Mouse (Mus musculus): Measurements from ENCODE around the gene Tubal3. TPM values are rescaled to one million over a fixed set of nuclear protein-coding genes. Genes with fewer than 3 reads are reported as not detected.
A peak's percentile ranks its signal among the peaks of the same experiment; 100 is the strongest.

Gene Tubal3
- not detected in 2 replicates for polyA plus RNA-seq (2016; fragmentation: Nextera tagmentation; extraction: Ambion mirVana)

DNA sequence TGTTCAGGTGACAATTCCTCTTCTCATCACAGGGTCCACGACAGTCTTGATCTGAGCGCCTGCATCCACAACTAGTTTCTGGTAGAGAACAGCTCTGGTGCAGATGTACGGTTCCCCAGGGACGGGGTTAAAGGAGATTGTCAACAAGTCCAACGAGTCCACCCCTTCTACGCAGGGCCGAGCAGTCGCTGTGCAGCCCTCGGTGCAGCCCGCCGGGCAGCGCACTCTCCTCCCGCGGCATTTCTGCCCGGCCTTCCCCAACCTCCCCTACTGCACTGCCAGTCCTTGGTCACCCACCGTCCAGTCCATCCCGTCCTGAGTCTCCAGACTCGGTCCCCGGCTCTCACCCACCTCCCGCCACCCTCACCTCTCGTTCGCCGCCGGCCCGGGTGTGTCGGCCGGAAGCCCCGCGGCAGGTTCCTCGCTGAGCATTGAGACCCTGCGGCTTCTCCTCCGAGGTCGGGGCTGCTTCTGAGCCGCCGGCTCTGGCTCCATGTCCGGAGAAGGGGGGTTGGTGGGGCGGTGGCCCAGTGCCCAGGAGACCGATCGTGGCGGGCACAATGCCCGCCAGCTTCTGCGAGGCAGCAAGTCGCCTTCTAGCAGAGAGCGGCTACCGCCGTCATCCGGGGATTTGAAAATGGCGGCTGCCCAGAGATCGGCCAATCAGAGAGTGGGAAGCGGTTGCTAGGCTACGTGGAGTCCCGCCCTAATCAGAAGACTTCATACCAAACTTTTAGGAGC lies at the start of gene Tubal3, which contains the start of gene Net1:
TSS of gene Tubal3 (plus strand) at position 704 of the 741 bp plus-strand sequence.
TSS of gene Net1 (minus strand) at position 650 of the 741 bp plus-strand sequence.
- ATAC-seq = peak; percentile 95

GRCm38 (mm10) chr13:3869901-3870300 lies 48.2 kb upstream of the Tubal3 start:
- Histone ChIP-seq H3K36me3 (no peaks in the 10 kb centered on the region), H3K9me3 (replicated peaks) (no peaks in the 10 kb centered on the region), H3K27me3 (replicated peaks) (no peaks in the 10 kb centered on the region), H3K4me1 (peaks cover 82% of the 10 kb centered on the region), H3K27ac (peak overlapping the region; percentile 62), H3K9ac (no peak overlapping the region), H3K4me3 (no peak overlapping the region), H3K4me2 (no peak overlapping the region)
- no peak for ATAC-seq

More for the DNA sequence above, at the start of gene Tubal3, which contains the start of gene Net1:
- WGBS (ENCODE audit: insufficient replicate concordance) = under 1% methylated on average over 52 of the region's 52 CpGs
- Histone ChIP-seq H3K36me3 (peaks cover 21% of the 10 kb centered on the region), H3K9ac (peak within 1 kb of the TSS; percentile 93), H3K4me3 (peak within 1 kb of the TSS; percentile 94), H3K4me1 (peaks cover 30% of the 10 kb centered on the region), H3K9me3 (replicated peaks) (no peaks in the 10 kb centered on the region), H3K4me2 (peak within 1 kb of the TSS; percentile 69), H3K27ac (peak within 1 kb of the TSS; percentile 84), H3K27me3 (replicated peaks) (no peaks in the 10 kb centered on the region)

DNA sequence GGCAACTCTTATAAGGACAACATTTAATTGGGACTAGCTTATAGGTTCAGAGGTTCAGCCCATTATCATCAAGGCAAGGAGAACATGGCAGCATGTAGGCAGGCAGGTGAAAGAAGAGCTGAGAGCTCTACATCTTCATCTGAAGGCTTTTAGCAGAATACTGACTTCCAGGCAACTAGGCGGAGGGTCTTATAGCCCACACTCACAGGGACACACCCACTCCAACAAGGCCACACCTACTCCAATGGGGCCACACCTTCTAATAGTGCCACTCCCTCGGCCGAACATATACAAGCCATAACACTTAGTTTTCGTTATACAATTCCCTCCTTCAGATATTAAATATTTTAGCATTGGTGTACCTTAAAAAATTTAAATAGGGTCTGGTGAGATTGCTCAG lies 45.2 kb upstream of the Tubal3 start:
- ATAC-seq = peak; percentile 58; the same call in 1 of the 2 replicates
- H3K4me3 ChIP-seq = no peak overlapping the region
- H3K4me2 ChIP-seq = 0 out of 2 replicates have a peak overlapping the region, but pooled peaks have one; percentile 2
- no peaks in the 10 kb centered on the region for H3K9me3 ChIP-seq (replicated peaks)
- no peak overlapping the region for H3K9ac ChIP-seq
- 77% methylated on average over 4 of the region's 4 CpGs for WGBS (ENCODE audit: insufficient replicate concordance)
- no peaks in the 10 kb centered on the region for H3K27me3 ChIP-seq (replicated peaks)
- no peak overlapping the region for H3K27ac ChIP-seq
- H3K36me3 ChIP-seq = no peaks in the 10 kb centered on the region
- peaks cover 67% of the 10 kb centered on the region for H3K4me1 ChIP-seq

GRCm38 (mm10) chr13:3876448-3876847 lies 41.6 kb upstream of the Tubal3 start:
- H3K4me1 ChIP-seq = peaks cover 35% of the 10 kb centered on the region
- WGBS (ENCODE audit: insufficient replicate concordance) = 82% methylated on average over 6 of the region's 6 CpGs
- no peak overlapping the region for H3K4me2 ChIP-seq
- H3K9me3 ChIP-seq (replicated peaks) = no peaks in the 10 kb centered on the region
- H3K27me3 ChIP-seq (replicated peaks) = no peaks in the 10 kb centered on the region
- H3K27ac ChIP-seq = peak overlapping the region; percentile 8; the same call in 1 of the 2 replicates
- H3K4me3 ChIP-seq = no peak overlapping the region
- H3K9ac ChIP-seq = no peak overlapping the region
- peaks cover 12% of the 10 kb centered on the region for H3K36me3 ChIP-seq
- ATAC-seq = no peak

DNA sequence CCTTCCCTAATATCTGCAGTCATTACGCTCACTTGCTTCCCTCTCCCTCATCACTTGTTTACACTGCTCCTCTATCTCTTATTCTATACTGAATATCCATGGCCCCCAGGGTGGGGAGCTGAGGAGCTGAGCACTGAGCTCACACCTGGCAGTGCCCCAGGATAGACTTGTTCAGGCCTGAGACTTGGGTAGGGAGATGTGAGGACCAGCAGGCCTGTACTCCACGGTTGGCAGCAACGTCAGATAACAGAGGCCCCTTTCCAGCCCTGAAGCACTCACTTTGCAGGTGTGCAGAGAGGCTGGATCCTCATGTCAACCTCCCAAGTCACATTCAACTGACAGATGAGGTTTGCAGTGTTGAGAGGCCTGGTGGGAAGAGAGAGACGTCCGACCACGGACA lies 40.9 kb upstream of the Tubal3 start:
- 55% methylated on average over 6 of the region's 6 CpGs for WGBS (ENCODE audit: insufficient replicate concordance)
- peak overlapping the region; percentile 8; the same call in 1 of the 2 replicates for H3K27ac ChIP-seq
- H3K9ac ChIP-seq = no peak overlapping the region; the same call in 1 of the 2 replicates
- H3K9me3 ChIP-seq (replicated peaks) = no peaks in the 10 kb centered on the region
- H3K27me3 ChIP-seq (replicated peaks) = no peaks in the 10 kb centered on the region
- peaks cover 20% of the 10 kb centered on the region for H3K36me3 ChIP-seq
- H3K4me2 ChIP-seq = no peak overlapping the region
- peak; percentile 57 for ATAC-seq
- H3K4me1 ChIP-seq = peaks cover 27% of the 10 kb centered on the region
- no peak overlapping the region for H3K4me3 ChIP-seq

- 69% methylated on average over 4 of the region's 4 CpGs for WGBS (ENCODE audit: insufficient replicate concordance)
- Histone ChIP-seq H3K4me3 (no peak overlapping the region), H3K9me3 (replicated peaks) (no peaks in the 10 kb centered on the region), H3K27ac (no peak overlapping the region), H3K27me3 (replicated peaks) (no peaks in the 10 kb centered on the region), H3K4me2 (no peak overlapping the region), H3K4me1 (peaks cover 22% of the 10 kb centered on the region), H3K36me3 (peaks cover 25% of the 10 kb centered on the region), H3K9ac (no peak overlapping the region)
- ATAC-seq = no peak
These were observed 40.3 kb upstream of the Tubal3 start for GRCm38 (mm10) chr13:3877679-3878220.

GRCm38 (mm10) chr13:3886663-3887062 lies 31.4 kb upstream of the Tubal3 start:
- Histone ChIP-seq H3K9me3 (replicated peaks) (no peaks in the 10 kb centered on the region), H3K27ac (no peak overlapping the region), H3K36me3 (peaks cover 84% of the 10 kb centered on the region), H3K4me1 (peaks cover 26% of the 10 kb centered on the region), H3K27me3 (replicated peaks) (no peaks in the 10 kb centered on the region), H3K4me2 (no peak overlapping the region), H3K4me3 (no peak overlapping the region), H3K9ac (no peak overlapping the region)
- no peak for ATAC-seq
- WGBS (ENCODE audit: insufficient replicate concordance) = 86% methylated on average over 7 of the region's 7 CpGs

- Histone ChIP-seq H3K4me3 (no peak overlapping the region), H3K4me2 (no peak overlapping the region), H3K36me3 (peaks cover 59% of the 10 kb centered on the region), H3K4me1 (peaks cover 39% of the 10 kb centered on the region), H3K27me3 (replicated peaks) (no peaks in the 10 kb centered on the region), H3K27ac (no peak overlapping the region), H3K9ac (peak overlapping the region; percentile 43), H3K9me3 (replicated peaks) (no peaks in the 10 kb centered on the region)
- 89% methylated on average over 3 of the region's 3 CpGs for WGBS (ENCODE audit: insufficient replicate concordance)
- ATAC-seq = no peak
These were observed 29.0 kb upstream of the Tubal3 start for GRCm38 (mm10) chr13:3889111-3889510.

DNA sequence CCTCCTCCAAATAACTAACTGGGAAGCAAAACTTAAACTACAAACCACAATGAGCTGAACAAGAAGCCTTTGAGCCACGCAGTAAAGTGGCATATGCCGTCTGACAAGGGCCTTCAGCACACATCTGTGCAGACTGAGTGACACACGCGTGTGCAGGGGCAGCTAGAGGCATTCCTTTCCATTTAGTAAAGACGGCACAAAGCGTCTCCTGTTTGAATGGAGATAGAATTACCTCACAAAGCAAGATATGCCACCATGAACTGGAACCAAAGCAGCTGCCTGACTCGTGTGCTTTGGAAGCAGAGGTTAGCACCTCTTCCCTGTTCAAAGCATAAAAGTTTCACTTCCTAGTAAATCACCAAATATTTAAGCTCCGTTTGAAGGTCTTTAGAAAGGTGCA lies 28.0 kb upstream of the Tubal3 start:
- H3K9me3 ChIP-seq (replicated peaks) = no peaks in the 10 kb centered on the region
- H3K9ac ChIP-seq = peak overlapping the region; percentile 42
- H3K36me3 ChIP-seq = peaks cover 58% of the 10 kb centered on the region
- H3K27ac ChIP-seq = peak overlapping the region; percentile 2; the same call in 1 of the 2 replicates
- no peaks in the 10 kb centered on the region for H3K27me3 ChIP-seq (replicated peaks)
- ATAC-seq = no peak
- WGBS (ENCODE audit: insufficient replicate concordance) = 73% methylated on average over 8 of the region's 8 CpGs
- H3K4me2 ChIP-seq = peak overlapping the region; percentile 74
- H3K4me1 ChIP-seq = peaks cover 45% of the 10 kb centered on the region
- H3K4me3 ChIP-seq = peak overlapping the region; percentile 14

DNA sequence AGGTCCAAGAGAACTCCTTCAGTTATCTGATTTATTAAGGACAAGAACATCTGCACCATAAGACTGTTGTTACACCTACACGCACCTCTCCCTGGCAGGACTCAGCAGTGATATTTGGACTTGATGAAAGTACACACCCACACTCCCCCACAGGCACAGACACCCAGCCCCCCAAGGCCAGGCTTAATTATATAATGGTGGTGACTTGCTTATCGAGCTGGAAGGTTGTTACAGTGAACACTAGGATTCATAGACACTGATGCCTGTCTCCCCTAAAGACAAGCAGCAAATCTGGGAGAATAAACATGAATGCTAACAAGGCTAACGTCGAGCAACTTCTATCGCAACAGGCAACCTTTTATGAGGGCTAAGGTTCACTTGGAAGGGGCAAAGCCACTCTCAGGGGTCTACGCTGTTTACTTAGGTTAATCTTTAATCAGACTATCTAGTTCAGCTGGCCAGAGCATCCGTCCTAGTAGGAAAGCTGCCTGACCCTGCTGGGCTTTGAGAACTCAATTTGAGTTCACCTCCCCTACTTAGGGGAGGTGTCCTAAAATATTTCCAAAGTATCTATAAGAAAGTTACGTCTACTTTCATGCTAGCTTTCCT lies 26.5 kb upstream of the Tubal3 start:
- H3K36me3 ChIP-seq = peaks cover 54% of the 10 kb centered on the region
- peak overlapping the region; percentile 76 for H3K9ac ChIP-seq
- H3K4me1 ChIP-seq = peaks cover 60% of the 10 kb centered on the region
- H3K4me3 ChIP-seq = peak overlapping the region; percentile 76
- H3K27me3 ChIP-seq (replicated peaks) = no peaks in the 10 kb centered on the region
- 50% methylated on average over 8 of the region's 8 CpGs for WGBS (ENCODE audit: insufficient replicate concordance)
- no peaks in the 10 kb centered on the region for H3K9me3 ChIP-seq (replicated peaks)
- peak overlapping the region; percentile 78 for H3K27ac ChIP-seq
- peak overlapping the region; percentile 74 for H3K4me2 ChIP-seq
- ATAC-seq = 0 out of 2 replicates have a peak, but pooled peaks have one; percentile 10

- no peak for ATAC-seq
- peak overlapping the region; percentile 76 for H3K9ac ChIP-seq
- H3K4me1 ChIP-seq = peaks cover 63% of the 10 kb centered on the region
- H3K27ac ChIP-seq = peak overlapping the region; percentile 78
- H3K27me3 ChIP-seq (replicated peaks) = no peaks in the 10 kb centered on the region
- WGBS (ENCODE audit: insufficient replicate concordance) = 10% methylated on average over 7 of the region's 7 CpGs
- peaks cover 44% of the 10 kb centered on the region for H3K36me3 ChIP-seq
- no peaks in the 10 kb centered on the region for H3K9me3 ChIP-seq (replicated peaks)
- peak overlapping the region; percentile 76 for H3K4me3 ChIP-seq
- peak overlapping the region; percentile 74 for H3K4me2 ChIP-seq
These were observed 25.5 kb upstream of the Tubal3 start for GRCm38 (mm10) chr13:3892601-3893000.

Data from liver, embryonic 12.5 days (tissue).